Mouse (Mus musculus) embryonic fibroblast, embryonic 13.5 days (primary cell): Measurements from ENCODE around the gene March10.

Source experiments
- CTCF ChIP-seq: IDR thresholded peaks from 2 replicates; pipeline ENCODE4 v1.5.1; 2011; ENCODE audit warnings: mild to moderate bottlenecking, control low read depth, low read length, moderate library complexity, borderline replicate concordance; ENCODE audit not compliant: insufficient read depth
- POLR2A ChIP-seq: IDR thresholded peaks from 2 replicates; pipeline ENCODE4 v1.6.1; 2011; ENCODE audit warnings: low read depth, mild to moderate bottlenecking, control low read depth, low read length, moderate library complexity

DNA sequence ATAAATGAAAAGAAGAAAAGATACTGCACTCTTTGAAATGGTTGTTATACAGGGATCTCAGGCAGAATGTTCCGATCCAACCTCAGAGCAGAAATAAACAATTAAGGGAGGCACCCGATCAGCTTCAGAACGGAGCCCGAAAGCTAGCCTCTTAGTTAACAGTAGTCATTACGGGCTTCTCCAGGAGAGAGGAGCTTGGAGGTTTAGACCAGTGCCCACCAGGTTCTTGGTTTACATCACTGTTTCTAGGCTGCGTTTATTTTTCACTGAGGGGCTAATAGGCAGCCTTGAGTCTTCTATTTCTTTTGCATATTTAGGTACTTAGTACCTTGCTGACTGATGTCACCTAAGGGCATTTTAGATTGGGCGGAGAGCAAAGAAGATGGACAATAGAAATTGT lies 506 bp upstream of the March10 start:
- no peak for TF ChIP-seq CTCF
- no peak for TF ChIP-seq POLR2A
